Mouse (Mus musculus) myocyte (in vitro differentiated cells): ENCODE measurements around the gene Uqcc1. TPM values are rescaled to one million over a fixed set of nuclear protein-coding genes. Genes with fewer than 3 reads are reported as not detected.

Experiments
- H3K27me3 ChIP-seq: one replicate; pipeline ENCODE4 v1.6.1; 2011; ENCODE audit not compliant: control insufficient read depth, insufficient read depth, insufficient read length
- H3K36me3 ChIP-seq: one replicate; pipeline ENCODE4 v1.6.1; 2011; ENCODE audit not compliant: control insufficient read depth, insufficient read depth
- H3K4me2 ChIP-seq: one replicate; pipeline ENCODE4 v1.6.1; 2011; ENCODE audit warnings: low read depth, control low read depth
- H3K4me3 ChIP-seq: one replicate; pipeline ENCODE4 v1.5.1; 2011; ENCODE audit warnings: mild to moderate bottlenecking, control low read depth, moderate library complexity
- H3K79me2 ChIP-seq: one replicate; pipeline ENCODE4 v1.6.1; 2011; ENCODE audit not compliant: control insufficient read depth, insufficient read depth
- H3ac ChIP-seq: one replicate; pipeline ENCODE4 v1.6.1; 2011; ENCODE audit not compliant: control insufficient read depth, insufficient read length
- CEBPB ChIP-seq: IDR thresholded peaks from 2 replicates; pipeline ENCODE4 v1.6.1; 2011; ENCODE audit warnings: mild to moderate bottlenecking, moderate library complexity; ENCODE audit not compliant: poor library complexity, insufficient read depth, severe bottlenecking
- E2F4 ChIP-seq: IDR thresholded peaks from one replicate; pipeline ENCODE4 v1.6.1; 2011; ENCODE audit warnings: mild to moderate bottlenecking, control low read depth, moderate library complexity; ENCODE audit not compliant: insufficient read depth
- MAX ChIP-seq: IDR thresholded peaks from one replicate; pipeline ENCODE4 v1.6.1; 2011; ENCODE audit warnings: low read depth, mild to moderate bottlenecking, control low read depth
- MYOD1 ChIP-seq, 3 experiments: IDR thresholded peaks; one replicate each; pipeline ENCODE4 v1.6.1; 2011; ENCODE audit warnings: control low read depth in 2 of 3, low read depth in 2 of 3, mild to moderate bottlenecking in 2 of 3, moderate library complexity in 1 of 3; ENCODE audit not compliant: insufficient read length in 2 of 3, control insufficient read depth in 1 of 3
- MYOG ChIP-seq, 3 experiments: IDR thresholded peaks; one replicate each; pipeline ENCODE4 v1.6.1; 2011; ENCODE audit warnings: control low read depth in 2 of 3, low read depth in 2 of 3, mild to moderate bottlenecking in 2 of 3; ENCODE audit not compliant: insufficient read length in 2 of 3, control insufficient read depth in 1 of 3, insufficient read depth in 1 of 3
- POLR2A ChIP-seq: IDR thresholded peaks from one replicate; pipeline ENCODE4 v1.6.1; 2011; ENCODE audit warnings: low read depth, mild to moderate bottlenecking, control low read depth, moderate library complexity; ENCODE audit not compliant: insufficient read length
- POLR2AphosphoS2 ChIP-seq: IDR thresholded peaks from one replicate; pipeline ENCODE4 v1.6.1; 2011; ENCODE audit warnings: low read depth, control low read depth; ENCODE audit not compliant: insufficient read length
- REST ChIP-seq: IDR thresholded peaks from one replicate; pipeline ENCODE4 v1.6.1; 2011; ENCODE audit warnings: mild to moderate bottlenecking, control low read depth, moderate library complexity; ENCODE audit not compliant: insufficient read depth, insufficient read length
- SRF ChIP-seq: IDR thresholded peaks from one replicate; pipeline ENCODE4 v1.6.1; 2011; ENCODE audit warnings: low read depth; ENCODE audit not compliant: control insufficient read depth, insufficient read length
- TCF12 ChIP-seq: IDR thresholded peaks from one replicate; pipeline ENCODE4 v1.6.1; 2011; ENCODE audit warnings: mild to moderate bottlenecking, control low read depth; ENCODE audit not compliant: poor library complexity, insufficient read depth, severe bottlenecking
- TCF3 ChIP-seq: IDR thresholded peaks from one replicate; pipeline ENCODE4 v1.6.1; 2011; ENCODE audit warnings: low read depth, control low read depth; ENCODE audit not compliant: insufficient read length
- USF1 ChIP-seq: IDR thresholded peaks from one replicate; pipeline ENCODE4 v1.6.1; 2011; ENCODE audit warnings: low read depth, mild to moderate bottlenecking, control low read depth, moderate library complexity
- polyA plus RNA-seq: library from polyadenylated mRNA; unstranded; fragments of >200 nt; fragmentation: generic; extraction: Trizol; gene quantifications from one replicate; pipeline ENCODE4 v1.2.1, GENCODE M21; 2012; ENCODE audit warnings: missing spikeins

Uqcc1 gene
- polyA plus RNA-seq, 1 experiment, result 96.2 TPM

GRCm38 (mm10) chr2:155961862-155962261 is 31.8 kb upstream of the Uqcc1 start:
- no peaks in the 10 kb centered on the region for H3K27me3 ChIP-seq
- TF ChIP-seq MYOG (IDR thresholded peaks at IDR 0.05; ENCODE audit: control insufficient read depth in 1 of 3, insufficient read depth in 1 of 3, insufficient read length in 2 of 3, low read depth in 2 of 3), result peak in 2 of 3 experiments; percentile 80 to 84
- no peak for TF ChIP-seq SRF
- TF ChIP-seq MYOD1 (IDR thresholded peaks at IDR 0.05; ENCODE audit: control insufficient read depth in 1 of 3, insufficient read length in 2 of 3, low read depth in 2 of 3), result peak in 2 of 3 experiments; percentile 10 to 77
- H3ac ChIP-seq, result no peak overlapping the region
- H3K79me2 ChIP-seq, result peaks cover 25% of the 10 kb centered on the region
- H3K36me3 ChIP-seq, result peaks cover 4% of the 10 kb centered on the region
- H3K4me3 ChIP-seq, result no peak overlapping the region
- no peak overlapping the region for H3K4me2 ChIP-seq

- Histone ChIP-seq H3K27me3 (no peaks in the 10 kb centered on the region), H3K79me2 (peaks cover 28% of the 10 kb centered on the region), H3K4me2 (no peak overlapping the region), H3K4me3 (no peak overlapping the region), H3K36me3 (no peaks in the 10 kb centered on the region), H3ac (no peak overlapping the region)
- TF ChIP-seq E2F4 (no peak), MYOD1 (IDR thresholded peaks at IDR 0.05; ENCODE audit: control insufficient read depth in 1 of 3, insufficient read length in 2 of 3, low read depth in 2 of 3) (no peak), MYOG (IDR thresholded peaks at IDR 0.05; ENCODE audit: control insufficient read depth in 1 of 3, insufficient read depth in 1 of 3, insufficient read length in 2 of 3, low read depth in 2 of 3) (no peak), SRF (no peak), USF1 (no peak), CEBPB (no peak), POLR2A (no peak), POLR2AphosphoS2 (no peak), REST (no peak), MAX (no peak), TCF3 (no peak), TCF12 (no peak)
Measured at GRCm38 (mm10) chr2:155959981-155960380, 29.9 kb upstream of the Uqcc1 start.

- Histone ChIP-seq H3K79me2 (peaks cover 28% of the 10 kb centered on the region), H3K36me3 (no peaks in the 10 kb centered on the region), H3K4me2 (peak within 1 kb of the TSS; percentile 88), H3K4me3 (peak within 1 kb of the TSS; percentile 61), H3K27me3 (no peaks in the 10 kb centered on the region), H3ac (peak within 1 kb of the TSS; percentile 18)
- TF ChIP-seq POLR2A, result peak; percentile 75
- TF ChIP-seq POLR2AphosphoS2, result peak; percentile 52
- no peak for TF ChIP-seq MYOG (IDR thresholded peaks at IDR 0.05; ENCODE audit: control insufficient read depth in 1 of 3, insufficient read depth in 1 of 3, insufficient read length in 2 of 3, low read depth in 2 of 3)
- no peak for TF ChIP-seq REST
- no peak for TF ChIP-seq MAX
- no peak for TF ChIP-seq TCF3
- no peak for TF ChIP-seq MYOD1 (IDR thresholded peaks at IDR 0.05; ENCODE audit: control insufficient read depth in 1 of 3, insufficient read length in 2 of 3, low read depth in 2 of 3)
- no peak for TF ChIP-seq E2F4
- TF ChIP-seq SRF, result no peak
- no peak for TF ChIP-seq TCF12
Measured at GRCm38 (mm10) chr2:155956134-155957059, 26.3 kb upstream of the Uqcc1 start, which contains the start of gene Cep250. Gene Cep250, plus strand, starts transcription at chr2:155956458.

- no peaks in the 10 kb centered on the region for H3K36me3 ChIP-seq
- H3K4me2 ChIP-seq, result no peak overlapping the region
- H3K79me2 ChIP-seq, result peaks cover 5% of the 10 kb centered on the region
- H3ac ChIP-seq, result no peak overlapping the region
- no peak overlapping the region for H3K4me3 ChIP-seq
- H3K27me3 ChIP-seq, result no peaks in the 10 kb centered on the region
- TF ChIP-seq POLR2A, result no peak
- no peak for TF ChIP-seq MYOG (IDR thresholded peaks at IDR 0.05; ENCODE audit: control insufficient read depth in 1 of 3, insufficient read depth in 1 of 3, insufficient read length in 2 of 3, low read depth in 2 of 3)
- no peak for TF ChIP-seq MYOD1 (IDR thresholded peaks at IDR 0.05; ENCODE audit: control insufficient read depth in 1 of 3, insufficient read length in 2 of 3, low read depth in 2 of 3)
- no peak for TF ChIP-seq E2F4
- TF ChIP-seq TCF3, result no peak
- TF ChIP-seq REST, result no peak
- no peak for TF ChIP-seq TCF12
- no peak for TF ChIP-seq MAX
- TF ChIP-seq CEBPB, result no peak
- TF ChIP-seq USF1, result no peak
- no peak for TF ChIP-seq SRF
- no peak for TF ChIP-seq POLR2AphosphoS2
Measured at GRCm38 (mm10) chr2:155952006-155952405, 21.9 kb upstream of the Uqcc1 start.

GRCm38 (mm10) chr2:155949362-155949761 is 19.3 kb upstream of the Uqcc1 start:
- Histone ChIP-seq H3K36me3 (no peaks in the 10 kb centered on the region), H3ac (no peak overlapping the region), H3K4me2 (peak overlapping the region; percentile 59), H3K79me2 (no peaks in the 10 kb centered on the region), H3K27me3 (no peaks in the 10 kb centered on the region), H3K4me3 (no peak overlapping the region)
- no peak for TF ChIP-seq REST
- no peak for TF ChIP-seq POLR2A
- no peak for TF ChIP-seq SRF
- peak; percentile 1 for TF ChIP-seq TCF12
